Mouse (Mus musculus) embryonic facial prominence, embryonic 13.5 days (tissue): ENCODE data around the gene Speer4d. TPM values are rescaled to one million over a fixed set of nuclear protein-coding genes. Genes with fewer than 3 reads are reported as not detected.
"Not testable (repeated sequence)": the region's sequence is repeated elsewhere in the genome, so short reads cannot be mapped to it uniquely, and the experiment has no call there.

ENCODE experiments used
- ATAC-seq: fragments of 200-750 bp; cut with Nextera tagmentation; 2 replicates; pipeline ENCODE4 v1.8.0; 2017; ENCODE audit warnings: low read depth; ENCODE audit not compliant: insufficient number of reproducible peaks, insufficient read depth, low FRiP score, low TSS enrichment
- H3K27ac ChIP-seq: fragments of 300-500 bp; sonication (generic); 2 replicates; pipeline ENCODE4 v1.5.1; 2015; ENCODE audit warnings: moderate library complexity, mild to moderate bottlenecking, inconsistent platforms
- H3K27me3 ChIP-seq: fragments of 300-500 bp; sonication (generic); 2 replicates; pipeline ENCODE4 v1.6.1; 2015; ENCODE audit warnings: mild to moderate bottlenecking, inconsistent platforms
- H3K36me3 ChIP-seq: fragments of 300-500 bp; sonication (generic); 2 replicates; pipeline ENCODE4 v1.6.1; 2015; ENCODE audit warnings: mild to moderate bottlenecking, inconsistent platforms
- H3K4me1 ChIP-seq: fragments of 300-500 bp; sonication (generic); 2 replicates; pipeline ENCODE4 v1.6.1; 2015; ENCODE audit warnings: inconsistent platforms
- H3K4me2 ChIP-seq: fragments of 300-500 bp; sonication (generic); 2 replicates; pipeline ENCODE4 v1.6.1; 2015; ENCODE audit warnings: moderate library complexity, mild to moderate bottlenecking, inconsistent platforms
- H3K4me3 ChIP-seq: fragments of 300-500 bp; sonication (generic); 2 replicates; pipeline ENCODE4 v1.5.1; 2015; ENCODE audit warnings: mild to moderate bottlenecking, inconsistent platforms
- H3K9ac ChIP-seq: fragments of 300-500 bp; sonication (generic); 2 replicates; pipeline ENCODE4 v1.6.1; 2015; ENCODE audit warnings: mild to moderate bottlenecking, inconsistent platforms
- H3K9me3 ChIP-seq: fragments of 300-500 bp; sonication (generic); 2 replicates; pipeline ENCODE4 v1.6.1; 2016; ENCODE audit warnings: inconsistent platforms
- WGBS: fragments of 180-500 bp; shearing (Covaris S2); methylation state at CpG from one replicate; pipeline ENCODE4 v1.1.7; 2015; ENCODE audit warnings: mixed read lengths; 5-methylcytosine and 5-hydroxymethylcytosine counted together
- polyA plus RNA-seq: library from polyadenylated mRNA; unstranded; fragments of >200 nt; fragmentation: Nextera tagmentation; extraction: Ambion mirVana; gene quantifications from 2 replicates; pipeline ENCODE4 v1.2.1, GENCODE M21; 2015

The Speer4d gene
- not detected in 2 replicates for polyA plus RNA-seq

DNA sequence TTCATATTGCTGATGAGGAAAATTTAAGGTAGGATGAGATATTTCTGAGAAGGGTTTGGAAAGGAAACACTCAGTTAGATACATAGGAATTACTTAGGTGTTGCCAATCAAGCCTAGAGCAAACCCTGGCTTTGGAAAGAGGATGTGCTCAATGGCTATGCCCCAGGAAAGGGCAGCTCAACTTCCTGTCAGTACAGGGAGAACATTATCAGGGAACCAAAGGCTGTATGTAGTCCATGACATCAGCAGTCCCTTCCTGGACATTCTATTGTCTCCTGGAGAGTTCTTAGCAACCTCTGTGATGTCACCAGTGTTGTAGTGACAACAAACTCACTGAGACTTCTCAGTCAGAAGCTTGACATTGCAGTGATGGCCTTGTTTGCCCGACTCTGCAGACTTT, at the start of gene Speer4d:
TSS of gene Speer4d (plus strand) at position 301 of the 400 bp plus-strand sequence.
- not testable (repeated sequence) for H3K9me3 ChIP-seq, H3K4me3 ChIP-seq, ATAC-seq, H3K36me3 ChIP-seq, H3K27ac ChIP-seq, H3K27me3 ChIP-seq, H3K4me1 ChIP-seq, H3K9ac ChIP-seq, H3K4me2 ChIP-seq
- WGBS, result 48% methylated on average over 1 of the region's 1 CpGs

DNA sequence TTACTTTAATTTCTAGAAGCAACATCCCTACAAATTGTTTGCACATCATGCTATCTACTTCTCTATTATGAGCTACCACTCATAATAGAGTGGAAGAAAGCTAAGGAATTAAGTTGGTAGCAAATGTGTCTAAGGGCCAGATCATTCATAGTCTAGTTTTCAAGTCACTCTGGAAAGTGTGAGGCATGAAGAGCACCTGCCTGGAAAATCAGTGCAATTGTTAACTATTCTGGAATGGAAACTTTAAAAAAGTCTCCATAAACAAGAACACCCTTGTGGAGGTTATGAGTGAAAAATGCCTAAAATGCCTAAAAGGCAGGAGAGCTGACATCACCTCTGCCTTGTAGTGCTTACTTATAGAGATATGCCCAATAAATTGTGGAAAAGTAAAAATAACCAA, 45.1 kb upstream of the Speer4d start:
- not testable (repeated sequence) for H3K4me3 ChIP-seq, H3K27me3 ChIP-seq, H3K4me2 ChIP-seq, H3K9me3 ChIP-seq, H3K36me3 ChIP-seq, ATAC-seq, H3K4me1 ChIP-seq, H3K27ac ChIP-seq, H3K9ac ChIP-seq

DNA sequence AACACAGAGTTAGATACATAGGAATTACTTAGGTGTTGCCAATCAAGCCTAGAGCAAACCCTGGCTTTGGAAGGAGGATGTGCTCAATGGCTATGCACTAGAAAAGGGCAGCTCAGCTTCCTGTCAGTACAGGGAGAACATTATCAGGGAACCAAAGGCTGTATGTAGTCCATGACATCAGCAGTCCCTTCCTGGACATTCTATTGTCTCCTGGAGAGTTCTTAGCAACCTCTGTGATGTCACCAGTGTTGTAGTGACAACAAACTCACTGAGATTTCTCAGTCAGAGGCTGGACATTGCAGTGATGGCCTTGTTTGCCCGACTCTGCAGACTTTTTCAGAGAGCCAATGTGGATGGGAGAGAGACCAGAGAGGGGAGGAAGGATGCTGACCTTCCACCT, 41.8 kb upstream of the Speer4d start, which contains the start of gene Gm21083:
TSS of gene Gm21083 (plus strand) at position 301 of the 400 bp plus-strand sequence.
- H3K9me3 ChIP-seq, H3K36me3 ChIP-seq, H3K4me2 ChIP-seq, H3K4me3 ChIP-seq, H3K4me1 ChIP-seq, H3K9ac ChIP-seq, H3K27ac ChIP-seq, H3K27me3 ChIP-seq, ATAC-seq: not testable (repeated sequence)
- WGBS, result no CpG with 5 or more reads among the region's 1 CpGs

DNA sequence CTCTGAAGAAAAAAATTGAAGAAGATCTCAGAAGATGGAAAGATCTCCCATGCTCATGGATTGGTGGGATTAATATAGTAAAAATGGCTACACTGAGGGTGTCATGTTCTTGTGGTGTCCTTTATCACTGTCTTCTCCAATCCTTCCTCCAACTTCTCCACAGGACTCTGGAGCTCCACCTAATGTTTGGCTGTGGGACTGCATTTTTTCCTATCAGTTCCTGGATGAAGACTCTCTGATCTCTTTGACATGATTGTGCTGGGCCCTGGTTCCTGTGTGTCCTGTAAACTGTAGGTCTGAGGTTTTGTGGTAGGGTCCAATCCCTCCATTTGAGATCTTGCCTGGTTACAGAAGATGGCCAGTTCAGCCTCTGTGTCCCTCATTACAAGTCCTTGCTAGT, 32.5 kb upstream of the Speer4d start:
- not testable (repeated sequence) for H3K4me3 ChIP-seq, H3K4me2 ChIP-seq, ATAC-seq, H3K9ac ChIP-seq, H3K27ac ChIP-seq, H3K36me3 ChIP-seq, H3K4me1 ChIP-seq, H3K9me3 ChIP-seq, H3K27me3 ChIP-seq

DNA sequence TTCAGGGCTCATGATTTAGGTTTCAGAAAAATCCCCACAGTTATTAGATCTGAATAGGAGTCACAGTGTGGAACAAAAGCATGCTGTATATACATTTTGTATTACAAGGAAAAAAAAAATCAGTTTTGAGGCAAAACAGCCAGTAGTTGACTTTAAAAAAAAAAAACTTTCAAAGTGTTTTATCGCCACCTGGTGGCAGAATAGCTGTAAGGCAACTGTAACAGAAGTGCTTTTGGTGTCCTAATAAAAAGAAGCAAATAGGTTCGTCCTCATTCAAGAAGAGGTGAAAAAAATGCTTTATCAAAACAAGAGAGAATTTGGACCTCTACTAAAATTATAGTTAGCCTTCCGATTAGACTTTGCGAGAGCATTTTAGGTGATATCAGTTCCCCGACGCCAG, 30.6 kb upstream of the Speer4d start:
- not testable (repeated sequence) for H3K27ac ChIP-seq, H3K27me3 ChIP-seq, H3K4me1 ChIP-seq, ATAC-seq, H3K4me3 ChIP-seq, H3K36me3 ChIP-seq, H3K4me2 ChIP-seq, H3K9me3 ChIP-seq, H3K9ac ChIP-seq
- WGBS, result 38% methylated on average over 6 of the region's 6 CpGs

DNA sequence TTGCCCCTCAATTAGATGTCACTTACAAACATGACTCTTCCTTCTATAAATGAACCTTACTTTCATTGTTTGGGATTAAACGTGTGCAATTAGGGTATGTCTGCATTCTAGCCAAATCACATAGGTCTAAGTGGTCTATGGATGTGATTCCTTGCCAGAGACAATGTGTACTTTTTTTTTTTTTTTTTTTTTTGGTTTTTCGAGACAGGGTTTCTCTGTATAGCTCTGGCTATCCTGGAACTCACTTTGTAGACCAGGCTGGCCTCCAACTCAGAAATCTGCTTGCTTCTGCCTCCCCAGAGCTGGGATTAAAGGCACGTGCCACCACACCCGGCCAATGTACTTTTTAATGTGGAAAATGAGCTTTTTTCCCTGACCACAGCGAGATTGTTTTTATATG, 28.2 kb upstream of the Speer4d start:
- 57% methylated on average over 5 of the region's 5 CpGs for WGBS
- H3K4me2 ChIP-seq, H3K27ac ChIP-seq, H3K27me3 ChIP-seq, H3K9ac ChIP-seq, H3K4me3 ChIP-seq, H3K9me3 ChIP-seq, ATAC-seq, H3K36me3 ChIP-seq, H3K4me1 ChIP-seq: not testable (repeated sequence)

DNA sequence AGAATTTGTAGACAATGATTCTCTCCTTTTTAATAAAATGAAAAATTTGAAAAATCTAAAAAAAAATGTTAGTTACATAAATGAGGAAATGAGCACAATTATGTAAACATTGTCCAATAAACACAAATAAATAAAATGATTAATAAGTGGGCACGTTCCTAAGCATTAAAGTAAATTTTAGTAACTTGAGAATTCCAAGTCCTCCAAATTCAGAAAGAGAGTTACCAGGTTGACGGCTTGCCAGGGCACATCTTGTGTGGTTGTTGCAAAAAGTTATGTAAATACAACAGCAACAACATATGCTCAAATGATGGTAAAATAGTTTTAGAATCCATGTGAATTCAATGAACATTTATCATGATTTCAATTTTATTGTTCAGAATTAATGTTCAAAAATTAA, 27.3 kb upstream of the Speer4d start:
- H3K36me3 ChIP-seq, H3K4me1 ChIP-seq, H3K4me3 ChIP-seq, H3K27me3 ChIP-seq, H3K4me2 ChIP-seq, H3K27ac ChIP-seq, H3K9me3 ChIP-seq, H3K9ac ChIP-seq: not testable (repeated sequence)
- ATAC-seq, result 0 out of 2 replicates have a peak, but pooled peaks have one; percentile 62
- 70% methylated on average over 2 of the region's 2 CpGs for WGBS

DNA sequence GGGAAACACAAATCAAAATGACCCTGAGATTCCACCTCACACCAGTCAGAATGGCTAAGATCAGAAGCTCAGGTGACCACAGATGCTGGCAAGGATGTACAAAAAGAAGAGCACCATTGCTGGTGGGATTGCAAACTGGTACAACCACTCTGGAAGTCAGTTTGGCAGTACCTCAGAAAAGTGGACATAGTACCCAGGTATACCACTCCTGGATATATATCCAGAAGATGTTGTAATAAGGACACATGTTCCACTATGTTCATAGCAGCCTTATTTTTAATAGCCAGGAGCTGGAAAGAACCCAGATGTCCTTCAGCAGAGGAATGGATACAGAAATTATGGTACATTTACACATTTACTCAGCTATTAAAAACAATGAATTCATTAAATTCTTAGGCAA, 20.0 kb upstream of the Speer4d start:
- not testable (repeated sequence) for H3K27ac ChIP-seq, H3K4me2 ChIP-seq, H3K27me3 ChIP-seq, H3K4me3 ChIP-seq, H3K9ac ChIP-seq, ATAC-seq, H3K4me1 ChIP-seq, H3K36me3 ChIP-seq
- H3K9me3 ChIP-seq, result peaks cover 21% of the 10 kb centered on the region

DNA sequence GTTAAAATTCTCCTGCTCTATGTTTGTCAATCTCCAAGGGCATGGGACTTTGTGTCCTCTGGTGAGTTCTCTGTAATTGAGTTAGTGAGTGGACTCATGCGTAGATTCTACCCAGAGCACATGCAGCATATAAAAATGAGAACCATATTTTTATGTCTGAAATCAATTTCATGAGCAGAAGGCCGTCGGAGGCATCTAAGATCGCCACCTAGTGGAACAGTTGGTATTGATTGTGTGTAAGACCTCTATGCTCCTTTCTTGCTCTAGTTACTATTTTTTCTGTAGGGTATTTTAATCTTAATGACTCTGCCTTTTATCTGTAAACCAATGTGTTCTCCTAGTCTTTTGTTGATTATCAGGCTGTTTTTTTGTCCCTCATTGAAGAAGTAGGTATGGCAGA, 18.5 kb upstream of the Speer4d start:
- not testable (repeated sequence) for ATAC-seq, H3K36me3 ChIP-seq, H3K4me1 ChIP-seq, H3K4me3 ChIP-seq, H3K27me3 ChIP-seq, H3K9ac ChIP-seq, H3K27ac ChIP-seq, H3K4me2 ChIP-seq
- peaks cover 18% of the 10 kb centered on the region for H3K9me3 ChIP-seq
- 32% methylated on average over 4 of the region's 4 CpGs for WGBS

DNA sequence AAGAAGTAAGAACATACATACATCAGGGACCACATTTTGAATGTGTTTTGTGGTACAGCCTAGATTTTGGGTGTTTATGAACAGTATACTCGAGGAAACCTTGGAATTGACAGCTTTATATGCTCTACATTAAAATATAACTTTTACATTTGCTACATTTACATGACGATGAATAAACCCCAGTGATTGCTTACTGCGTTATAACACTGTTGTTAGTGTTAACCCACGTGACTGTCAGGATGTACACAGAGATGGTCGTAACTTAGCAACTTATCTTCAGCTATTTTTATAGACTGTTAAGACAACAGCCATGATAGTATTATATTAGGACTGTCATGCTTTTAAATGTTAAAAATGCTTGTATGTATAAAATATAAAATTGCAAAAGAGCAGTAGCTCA, 17.4 kb upstream of the Speer4d start:
- not testable (repeated sequence) for H3K4me3 ChIP-seq, H3K36me3 ChIP-seq, H3K4me2 ChIP-seq, H3K9ac ChIP-seq, H3K27me3 ChIP-seq, H3K4me1 ChIP-seq, H3K27ac ChIP-seq
- ATAC-seq, result 0 out of 2 replicates have a peak, but pooled peaks have one; percentile 58
- WGBS, result 61% methylated on average over 5 of the region's 5 CpGs
- H3K9me3 ChIP-seq, result peaks cover 17% of the 10 kb centered on the region

DNA sequence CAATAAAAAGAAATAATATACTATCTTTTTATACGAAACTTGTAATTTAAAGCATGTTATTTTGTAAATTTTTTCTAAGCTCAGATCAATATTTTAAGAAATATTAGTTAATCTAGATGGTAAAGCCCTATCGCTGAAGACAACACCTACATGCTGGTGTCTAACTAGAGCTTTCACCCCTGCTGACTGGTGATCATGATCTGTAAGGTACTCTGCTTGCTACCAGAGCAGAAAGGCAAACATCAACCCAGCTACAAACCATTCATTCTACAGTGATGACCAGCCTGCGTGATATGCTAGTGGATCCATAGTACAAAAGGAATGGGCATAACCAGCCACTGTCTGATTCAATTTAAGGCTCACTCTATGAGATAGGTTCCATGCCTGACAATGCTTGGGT, 16.9 kb upstream of the Speer4d start:
- H3K9ac ChIP-seq, H3K4me2 ChIP-seq, H3K4me3 ChIP-seq, H3K36me3 ChIP-seq, H3K27ac ChIP-seq, H3K4me1 ChIP-seq, H3K27me3 ChIP-seq: not testable (repeated sequence)
- peaks cover 21% of the 10 kb centered on the region for H3K9me3 ChIP-seq
- 66% methylated on average over 3 of the region's 3 CpGs for WGBS
- peak; percentile 44 for ATAC-seq

DNA sequence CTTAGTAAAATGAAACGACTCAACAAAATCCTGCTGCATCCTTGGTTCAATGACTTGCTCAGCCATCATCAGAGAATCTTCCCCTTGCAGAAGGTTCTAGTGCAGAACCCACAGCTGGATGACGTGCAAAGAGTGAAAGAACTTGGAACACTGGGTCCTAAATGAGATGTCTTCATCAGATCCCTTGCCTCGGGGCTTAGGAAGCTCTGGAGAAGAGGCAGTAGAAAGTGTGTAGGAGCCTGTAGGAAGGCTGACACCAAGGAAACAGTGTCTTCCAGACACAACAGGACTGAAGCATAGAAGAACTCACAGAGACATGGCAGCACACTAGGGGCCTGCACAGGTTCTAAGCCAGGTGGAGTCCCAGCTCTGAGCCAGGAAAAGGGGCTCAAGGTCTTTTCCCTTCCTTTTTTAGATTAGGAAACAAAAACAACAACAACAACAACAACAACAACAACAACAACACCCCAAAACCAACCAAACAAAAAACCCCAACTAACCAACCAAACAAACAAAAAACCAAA, 16.4 kb upstream of the Speer4d start:
- H3K9me3 ChIP-seq, result peaks cover 21% of the 10 kb centered on the region
- not testable (repeated sequence) for H3K27me3 ChIP-seq, H3K36me3 ChIP-seq, H3K4me1 ChIP-seq, H3K27ac ChIP-seq, H3K9ac ChIP-seq, H3K4me3 ChIP-seq, ATAC-seq, H3K4me2 ChIP-seq
- WGBS, result 58% methylated on average over 3 of the region's 3 CpGs

DNA sequence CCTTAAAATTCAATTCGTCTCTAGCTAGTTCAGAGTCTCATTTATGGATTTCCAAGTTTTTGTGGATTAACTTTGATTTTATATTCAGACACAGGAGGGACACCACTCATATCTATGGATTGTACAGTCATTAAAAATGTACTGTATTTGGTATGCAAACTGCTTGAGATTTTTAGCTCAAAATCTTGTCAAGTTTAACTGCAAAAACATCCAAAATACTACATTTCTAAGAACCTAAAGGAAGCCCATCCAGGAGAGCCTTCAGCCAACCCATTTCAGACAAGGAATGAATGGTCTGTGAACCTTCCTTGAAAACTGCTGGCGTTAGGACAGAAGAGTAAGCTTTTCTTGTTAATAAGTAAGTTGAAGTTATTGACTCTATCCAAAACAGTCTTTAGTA, 15.9 kb upstream of the Speer4d start:
- H3K27ac ChIP-seq, H3K4me3 ChIP-seq, H3K9ac ChIP-seq, H3K4me1 ChIP-seq, ATAC-seq, H3K4me2 ChIP-seq, H3K36me3 ChIP-seq, H3K27me3 ChIP-seq: not testable (repeated sequence)
- WGBS, result 60% methylated on average over 2 of the region's 2 CpGs
- peaks cover 22% of the 10 kb centered on the region for H3K9me3 ChIP-seq
